Mouse (Mus musculus): ENCODE measurements around the gene Tubal3. TPM values are rescaled to one million over a fixed set of nuclear protein-coding genes. Genes with fewer than 3 reads are reported as not detected.

The Tubal3 gene
- not detected in 2 replicates for polyA plus RNA-seq (2012; ENCODE audit: low replicate concordance)

DNA sequence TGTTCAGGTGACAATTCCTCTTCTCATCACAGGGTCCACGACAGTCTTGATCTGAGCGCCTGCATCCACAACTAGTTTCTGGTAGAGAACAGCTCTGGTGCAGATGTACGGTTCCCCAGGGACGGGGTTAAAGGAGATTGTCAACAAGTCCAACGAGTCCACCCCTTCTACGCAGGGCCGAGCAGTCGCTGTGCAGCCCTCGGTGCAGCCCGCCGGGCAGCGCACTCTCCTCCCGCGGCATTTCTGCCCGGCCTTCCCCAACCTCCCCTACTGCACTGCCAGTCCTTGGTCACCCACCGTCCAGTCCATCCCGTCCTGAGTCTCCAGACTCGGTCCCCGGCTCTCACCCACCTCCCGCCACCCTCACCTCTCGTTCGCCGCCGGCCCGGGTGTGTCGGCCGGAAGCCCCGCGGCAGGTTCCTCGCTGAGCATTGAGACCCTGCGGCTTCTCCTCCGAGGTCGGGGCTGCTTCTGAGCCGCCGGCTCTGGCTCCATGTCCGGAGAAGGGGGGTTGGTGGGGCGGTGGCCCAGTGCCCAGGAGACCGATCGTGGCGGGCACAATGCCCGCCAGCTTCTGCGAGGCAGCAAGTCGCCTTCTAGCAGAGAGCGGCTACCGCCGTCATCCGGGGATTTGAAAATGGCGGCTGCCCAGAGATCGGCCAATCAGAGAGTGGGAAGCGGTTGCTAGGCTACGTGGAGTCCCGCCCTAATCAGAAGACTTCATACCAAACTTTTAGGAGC, at the start of gene Tubal3, which contains the start of gene Net1:
Gene Tubal3 (plus strand): TSS at position 704 of the 741 bp plus-strand sequence.
Gene Net1 (minus strand): TSS at position 650 of the 741 bp plus-strand sequence.

DNA sequence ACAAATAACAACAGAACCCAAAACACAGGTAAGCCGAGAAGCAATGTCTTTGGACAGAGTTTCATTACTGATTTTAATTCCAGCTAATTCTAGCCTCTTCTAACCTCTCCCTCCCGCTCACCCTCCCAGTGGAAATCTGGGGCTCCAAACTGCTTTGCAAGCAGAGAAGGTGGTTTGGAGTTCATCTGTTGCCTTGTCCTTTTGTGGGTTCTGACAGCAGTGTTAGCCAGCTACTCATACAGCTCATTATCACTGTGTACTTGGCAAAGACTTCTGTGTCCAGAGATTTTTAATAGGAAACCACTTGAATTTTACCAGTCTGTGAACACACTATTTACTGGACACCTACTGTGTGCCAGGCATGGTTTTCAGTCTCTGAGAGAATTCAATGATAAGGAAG, 27.2 kb downstream of the Tubal3 start, which contains the start of gene Ucn3:
Gene Ucn3 (minus strand): TSS at position 101 of the 400 bp plus-strand sequence.

Other genes with a start within 250 kb of the Tubal3 start
- gene Calml3, start 114.0 kb upstream of the Tubal3 start, polyA plus RNA-seq (2012; ENCODE audit: low replicate concordance): not detected in 2 replicates
- not detected in 2 replicates for gene Calm4, start 80.5 kb upstream of the Tubal3 start, polyA plus RNA-seq (2012; ENCODE audit: low replicate concordance)
- not detected in 2 replicates for gene Calm5, start 64.1 kb upstream of the Tubal3 start, polyA plus RNA-seq (2012; ENCODE audit: low replicate concordance)
- gene Net1, start 54 bp upstream of the Tubal3 start, polyA plus RNA-seq (2012; ENCODE audit: low replicate concordance): 74.6 and 97.3 TPM in 2 replicates
- gene Ucn3, start 27.1 kb downstream of the Tubal3 start, polyA plus RNA-seq (2012; ENCODE audit: low replicate concordance): not detected in 2 replicates
- gene Akr1c14, start 130.7 kb downstream of the Tubal3 start, polyA plus RNA-seq (2012; ENCODE audit: low replicate concordance): not detected in 2 replicates
- gene Akr1c18, start 232.4 kb downstream of the Tubal3 start, polyA plus RNA-seq (2012; ENCODE audit: low replicate concordance): not detected in 2 replicates

All from leukemia stem cell, adult 10-12 weeks (primary cell).